Mouse (Mus musculus): ENCODE data around the gene Cdh4.

The Cdh4 gene

GRCm38 (mm10) chr2:179946496-179946895 lies 504.3 kb downstream of the Cdh4 start:
- no peak for DNase-seq (ENCODE audit: low read depth)

GRCm38 (mm10) chr2:179947607-179948006 lies 505.4 kb downstream of the Cdh4 start:
- no peak for DNase-seq (ENCODE audit: low read depth)

GRCm38 (mm10) chr2:179948820-179949219 lies 506.6 kb downstream of the Cdh4 start:
- DNase-seq (ENCODE audit: low read depth) = no peak

Data from c-Kit-positive CD71-negative TER-119-negative erythroid progenitor cells, embryonic 14.5 days (primary cell).